Mouse (Mus musculus): ENCODE measurements around the gene Arl8b. TPM values are rescaled to one million over a fixed set of nuclear protein-coding genes. Genes with fewer than 3 reads are reported as not detected.
"Not testable (repeated sequence)": the region's sequence is repeated elsewhere in the genome, so short reads cannot be mapped to it uniquely, and the experiment has no call there.

Gene Arl8b
- polyA plus RNA-seq, 1 experiment = 43.5 TPM

- DNase-seq (ENCODE audit: low read depth) = no peak
- TF ChIP-seq CTCF (IDR thresholded peaks at IDR 0.05; ENCODE audit: borderline replicate concordance, extremely low read depth, insufficient read depth, insufficient read length) (no peak), POLR2A (IDR thresholded peaks at IDR 0.05; ENCODE audit: borderline replicate concordance, extremely low read depth, insufficient read depth, insufficient read length, poor library complexity, severe bottlenecking) (no peak)
Measured at GRCm38 (mm10) chr6:108861226-108861625, 78.3 kb downstream of the Arl8b start.

GRCm38 (mm10) chr6:108862548-108862947 lies 79.6 kb downstream of the Arl8b start:
- DNase-seq (ENCODE audit: low read depth) = no peak
- TF ChIP-seq POLR2A (IDR thresholded peaks at IDR 0.05; ENCODE audit: borderline replicate concordance, extremely low read depth, insufficient read depth, insufficient read length, poor library complexity, severe bottlenecking) = no peak
- TF ChIP-seq CTCF (IDR thresholded peaks at IDR 0.05; ENCODE audit: borderline replicate concordance, extremely low read depth, insufficient read depth, insufficient read length) = no peak

- no peak for TF ChIP-seq CTCF (IDR thresholded peaks at IDR 0.05; ENCODE audit: borderline replicate concordance, extremely low read depth, insufficient read depth, insufficient read length)
- TF ChIP-seq POLR2A (IDR thresholded peaks at IDR 0.05; ENCODE audit: borderline replicate concordance, extremely low read depth, insufficient read depth, insufficient read length, poor library complexity, severe bottlenecking) = no peak
- no peak for DNase-seq (ENCODE audit: low read depth)
Measured at GRCm38 (mm10) chr6:108866317-108866716, 83.4 kb downstream of the Arl8b start.

DNA sequence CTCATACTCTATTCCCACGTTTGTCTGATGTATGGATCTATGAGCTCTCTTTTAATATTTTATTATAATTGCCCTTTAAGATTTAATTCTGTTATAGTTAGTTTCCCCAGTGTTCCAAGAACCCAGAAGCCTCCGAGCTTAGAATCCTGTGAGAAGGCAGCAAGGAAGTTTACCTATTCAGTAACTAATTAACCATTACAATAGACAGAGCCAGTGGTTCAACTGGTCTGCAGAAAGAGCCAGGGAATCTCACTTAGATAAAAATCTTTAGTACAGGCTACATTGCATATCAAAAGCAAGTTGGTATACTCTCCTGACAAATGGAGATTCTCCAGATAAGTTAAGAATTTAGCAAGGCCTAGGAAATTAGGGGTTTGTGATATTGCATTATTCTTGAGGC lies 86.1 kb downstream of the Arl8b start:
- not testable (repeated sequence) for DNase-seq (ENCODE audit: low read depth)

DNA sequence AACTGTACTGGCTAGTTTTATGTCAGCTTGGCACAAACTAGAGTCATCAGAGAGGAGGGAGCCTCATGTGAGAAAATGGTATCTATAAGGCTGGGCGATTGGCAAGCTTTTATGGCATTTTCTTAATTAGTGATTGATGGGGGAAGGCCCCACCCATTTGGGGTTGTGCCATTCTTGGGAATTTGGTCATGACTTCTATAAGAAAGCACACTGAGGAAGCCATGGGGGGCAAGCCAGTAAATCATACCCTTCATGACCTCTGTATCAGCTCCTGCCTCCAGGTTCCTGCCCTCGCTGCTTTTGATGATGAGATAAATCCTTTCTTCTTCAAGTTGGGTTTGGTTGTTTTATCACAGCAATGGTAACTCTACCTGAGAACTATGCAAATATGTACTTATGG lies 87.5 kb downstream of the Arl8b start:
- TF ChIP-seq POLR2A (IDR thresholded peaks at IDR 0.05; ENCODE audit: borderline replicate concordance, extremely low read depth, insufficient read depth, insufficient read length, poor library complexity, severe bottlenecking) (no peak), CTCF (IDR thresholded peaks at IDR 0.05; ENCODE audit: borderline replicate concordance, extremely low read depth, insufficient read depth, insufficient read length) (no peak)
- DNase-seq (ENCODE audit: low read depth) = no peak

GRCm38 (mm10) chr6:108871251-108871650 lies 88.4 kb downstream of the Arl8b start:
- DNase-seq (ENCODE audit: low read depth) = no peak
- TF ChIP-seq CTCF (IDR thresholded peaks at IDR 0.05; ENCODE audit: borderline replicate concordance, extremely low read depth, insufficient read depth, insufficient read length) = no peak
- no peak for TF ChIP-seq POLR2A (IDR thresholded peaks at IDR 0.05; ENCODE audit: borderline replicate concordance, extremely low read depth, insufficient read depth, insufficient read length, poor library complexity, severe bottlenecking)

Other genes with a start within 250 kb of the Arl8b start
- gene Bhlhe40, start 122.5 kb upstream of the Arl8b start, polyA plus RNA-seq (2012; rRNA removed) = 2.2 and 4.0 TPM in 2 replicates
- gene Edem1, start 45.5 kb downstream of the Arl8b start, polyA plus RNA-seq (2012; rRNA removed) = 10.9 and 12.8 TPM in 2 replicates

All from brain, embryonic 14.5 days (tissue).